Mouse (Mus musculus): Measurements from ENCODE around the gene Mov10. TPM values are rescaled to one million over a fixed set of nuclear protein-coding genes. Genes with fewer than 3 reads are reported as not detected.
"Not testable (repeated sequence)": the region's sequence is repeated elsewhere in the genome, so short reads cannot be mapped to it uniquely, and the experiment has no call there.

Gene Mov10
- polyA plus RNA-seq, 1 experiment: 14.2 TPM

DNA sequence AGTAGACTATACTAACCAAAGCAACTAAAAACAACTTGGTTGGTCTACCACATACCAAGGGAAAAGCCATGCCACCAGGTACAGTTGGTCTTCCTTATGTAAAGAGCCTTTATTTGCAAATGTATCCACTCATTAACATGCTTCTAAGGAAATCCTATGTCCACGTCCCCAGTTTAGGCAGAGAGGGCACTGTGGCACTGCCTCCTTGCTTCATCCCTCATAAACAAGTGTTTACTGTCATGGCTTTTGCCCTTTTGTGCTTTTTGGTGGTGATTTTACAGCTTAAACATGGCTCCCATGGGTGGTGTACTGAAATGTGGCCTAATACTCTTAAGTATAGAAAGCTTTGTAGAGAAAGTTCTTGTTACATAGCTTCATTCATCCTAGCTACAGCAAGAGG, 2.1 kb upstream of the Mov10 start:
- DNase-seq: no peak
- peaks cover 11% of the 10 kb centered on the region; the same call in 1 of the 2 replicates for H3K4me1 ChIP-seq (ENCODE audit: control insufficient read depth, insufficient read depth, low read length)
- H3K4me3 ChIP-seq (ENCODE audit: insufficient read depth, low read depth, low read length): no peak overlapping the region
- no peaks in the 10 kb centered on the region for H3K27me3 ChIP-seq (replicated peaks; ENCODE audit: control insufficient read depth, insufficient read depth, low read length)
- 56% methylated on average over 1 of the region's 1 CpGs for WGBS
- H3K27ac ChIP-seq (ENCODE audit: insufficient read depth, low read depth, low read length): no peak overlapping the region
- H3K36me3 ChIP-seq (ENCODE audit: control insufficient read depth, insufficient read depth, low read length): no peaks in the 10 kb centered on the region
- TF ChIP-seq CTCF (conservative IDR thresholded peaks at IDR 0.05; ENCODE audit: insufficient read depth, insufficient read length, low read depth, low read length): no peak
- TF ChIP-seq POLR2A (IDR thresholded peaks at IDR 0.05; ENCODE audit: low read depth, low read length): no peak

DNA sequence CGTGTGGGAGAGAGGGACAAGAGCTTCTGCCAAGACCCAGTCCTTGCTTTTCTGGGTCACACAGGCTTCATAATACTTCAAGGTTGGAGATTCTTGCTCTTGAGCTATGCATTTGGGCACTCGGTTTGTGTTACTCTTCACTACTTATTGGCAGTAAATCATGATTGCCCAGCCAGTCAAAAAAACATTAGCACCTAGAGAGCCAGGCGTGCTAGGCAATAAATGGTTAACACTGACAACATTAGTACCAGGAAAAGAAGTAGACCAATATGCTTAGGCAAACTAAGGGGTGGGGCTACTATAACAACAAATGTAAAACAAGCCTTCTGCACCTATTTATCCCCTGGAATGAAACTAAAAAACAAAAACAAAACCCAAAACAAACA, 379 bp upstream of the Mov10 start:
- peak; percentile 50 for DNase-seq
- 0% methylated on average over 3 of the region's 3 CpGs for WGBS
- peak overlapping the region; percentile 93 for H3K4me3 ChIP-seq (ENCODE audit: insufficient read depth, low read depth, low read length)
- no peak for TF ChIP-seq CTCF (conservative IDR thresholded peaks at IDR 0.05; ENCODE audit: insufficient read depth, insufficient read length, low read depth, low read length)
- no peak for TF ChIP-seq POLR2A (IDR thresholded peaks at IDR 0.05; ENCODE audit: low read depth, low read length)
- no peaks in the 10 kb centered on the region for H3K36me3 ChIP-seq (ENCODE audit: control insufficient read depth, insufficient read depth, low read length)
- peaks cover 11% of the 10 kb centered on the region; the same call in 1 of the 2 replicates for H3K4me1 ChIP-seq (ENCODE audit: control insufficient read depth, insufficient read depth, low read length)
- no peaks in the 10 kb centered on the region for H3K27me3 ChIP-seq (replicated peaks; ENCODE audit: control insufficient read depth, insufficient read depth, low read length)
- peak overlapping the region; percentile 85; the same call in 1 of the 2 replicates for H3K27ac ChIP-seq (ENCODE audit: insufficient read depth, low read depth, low read length)

DNA sequence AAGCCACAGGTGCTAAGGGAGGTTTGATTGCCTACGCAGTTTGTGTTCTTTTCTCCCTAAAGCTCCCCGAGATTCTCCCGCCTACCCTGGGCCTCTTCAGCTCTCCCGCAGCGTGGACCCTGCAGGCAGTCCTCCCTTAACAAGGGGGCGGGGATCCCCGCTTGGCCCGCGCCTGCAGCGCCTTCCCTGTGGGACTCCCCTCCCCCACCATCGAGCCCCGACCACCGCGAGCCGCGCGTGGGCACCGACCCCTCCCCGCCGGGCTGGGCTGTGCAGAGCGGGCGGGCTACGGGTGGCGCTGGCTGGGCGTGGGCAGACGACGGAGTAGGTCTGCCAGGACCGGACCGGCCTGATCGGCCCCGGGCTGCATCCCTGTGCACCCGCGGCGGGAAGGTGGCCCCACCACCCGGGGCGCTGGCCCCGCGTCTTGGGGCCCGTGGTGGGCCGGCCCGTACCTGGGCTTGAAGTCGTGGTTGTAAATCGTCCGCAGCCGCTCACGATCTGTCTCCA, 827 bp downstream of the Mov10 start:
- H3K4me1 ChIP-seq (ENCODE audit: control insufficient read depth, insufficient read depth, low read length): peaks cover 11% of the 10 kb centered on the region; the same call in 1 of the 2 replicates
- WGBS: under 1% methylated on average over 46 of the region's 46 CpGs
- no peak for TF ChIP-seq POLR2A (IDR thresholded peaks at IDR 0.05; ENCODE audit: low read depth, low read length)
- TF ChIP-seq CTCF (conservative IDR thresholded peaks at IDR 0.05; ENCODE audit: insufficient read depth, insufficient read length, low read depth, low read length): no peak
- H3K27ac ChIP-seq (ENCODE audit: insufficient read depth, low read depth, low read length): peak overlapping the region; percentile 85
- no peaks in the 10 kb centered on the region for H3K27me3 ChIP-seq (replicated peaks; ENCODE audit: control insufficient read depth, insufficient read depth, low read length)
- H3K36me3 ChIP-seq (ENCODE audit: control insufficient read depth, insufficient read depth, low read length): no peaks in the 10 kb centered on the region
- peak; percentile 68 for DNase-seq
- H3K4me3 ChIP-seq (ENCODE audit: insufficient read depth, low read depth, low read length): peak overlapping the region; percentile 93

DNA sequence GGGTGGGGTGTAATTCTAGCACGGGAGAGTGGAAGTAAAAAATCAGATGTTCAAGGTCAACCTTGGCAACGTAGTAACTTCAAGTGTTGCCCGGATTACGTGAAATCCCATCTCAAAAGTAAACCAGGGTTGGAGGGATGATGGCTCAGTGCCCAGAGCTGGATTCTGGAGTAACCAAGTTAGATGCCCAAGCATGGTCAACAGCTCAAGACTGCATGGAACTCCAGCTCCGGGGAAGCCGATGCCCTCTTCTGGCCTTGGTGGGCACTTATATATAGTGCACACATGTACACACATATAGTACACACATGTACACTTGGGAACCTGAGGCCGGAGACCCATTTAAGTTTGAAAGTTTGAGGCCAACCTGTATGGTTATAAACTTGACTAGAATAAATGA, 2.2 kb downstream of the Mov10 start:
- H3K36me3 ChIP-seq (ENCODE audit: control insufficient read depth, insufficient read depth, low read length): no peaks in the 10 kb centered on the region
- 90% methylated on average over 7 of the region's 7 CpGs for WGBS

DNA sequence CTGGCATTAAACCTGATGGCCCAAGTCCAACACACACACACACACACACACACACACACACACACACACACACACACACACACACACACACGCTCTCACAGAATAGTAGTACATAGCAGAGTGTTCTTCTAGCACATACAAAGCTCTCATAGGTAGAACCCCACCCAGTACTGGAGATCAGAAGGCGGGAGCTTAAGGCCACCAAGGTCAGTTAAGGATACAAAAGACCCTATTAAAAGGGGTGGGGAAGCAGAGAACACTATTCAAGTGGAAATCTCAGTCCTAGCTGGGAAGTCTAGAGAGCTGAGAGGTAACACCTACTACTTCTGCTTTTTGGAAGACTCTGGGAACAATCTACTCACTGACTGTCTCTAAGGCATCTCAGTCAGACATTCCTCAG, 3.0 kb downstream of the Mov10 start:
- Histone ChIP-seq H3K27me3 (replicated peaks; ENCODE audit: control insufficient read depth, insufficient read depth, low read length) (no peaks in the 10 kb centered on the region), H3K4me1 (ENCODE audit: control insufficient read depth, insufficient read depth, low read length) (peaks cover 11% of the 10 kb centered on the region; the same call in 1 of the 2 replicates), H3K36me3 (ENCODE audit: control insufficient read depth, insufficient read depth, low read length) (no peaks in the 10 kb centered on the region), H3K4me3 (ENCODE audit: insufficient read depth, low read depth, low read length) (no peak overlapping the region), H3K27ac (ENCODE audit: insufficient read depth, low read depth, low read length) (no peak overlapping the region)
- TF ChIP-seq POLR2A (IDR thresholded peaks at IDR 0.05; ENCODE audit: low read depth, low read length) (no peak), CTCF (conservative IDR thresholded peaks at IDR 0.05; ENCODE audit: insufficient read depth, insufficient read length, low read depth, low read length) (no peak)
- 88% methylated on average over 2 of the region's 2 CpGs for WGBS
- no peak for DNase-seq

More for the DNA sequence above, 2.2 kb downstream of the Mov10 start:
- DNase-seq: no peak
- Histone ChIP-seq H3K4me1 (ENCODE audit: control insufficient read depth, insufficient read depth, low read length) (peaks cover 11% of the 10 kb centered on the region; the same call in 1 of the 2 replicates), H3K27ac (ENCODE audit: insufficient read depth, low read depth, low read length) (no peak overlapping the region), H3K27me3 (replicated peaks; ENCODE audit: control insufficient read depth, insufficient read depth, low read length) (no peaks in the 10 kb centered on the region), H3K4me3 (ENCODE audit: insufficient read depth, low read depth, low read length) (no peak overlapping the region)
- TF ChIP-seq POLR2A (IDR thresholded peaks at IDR 0.05; ENCODE audit: low read depth, low read length) (no peak), CTCF (conservative IDR thresholded peaks at IDR 0.05; ENCODE audit: insufficient read depth, insufficient read length, low read depth, low read length) (no peak)

DNA sequence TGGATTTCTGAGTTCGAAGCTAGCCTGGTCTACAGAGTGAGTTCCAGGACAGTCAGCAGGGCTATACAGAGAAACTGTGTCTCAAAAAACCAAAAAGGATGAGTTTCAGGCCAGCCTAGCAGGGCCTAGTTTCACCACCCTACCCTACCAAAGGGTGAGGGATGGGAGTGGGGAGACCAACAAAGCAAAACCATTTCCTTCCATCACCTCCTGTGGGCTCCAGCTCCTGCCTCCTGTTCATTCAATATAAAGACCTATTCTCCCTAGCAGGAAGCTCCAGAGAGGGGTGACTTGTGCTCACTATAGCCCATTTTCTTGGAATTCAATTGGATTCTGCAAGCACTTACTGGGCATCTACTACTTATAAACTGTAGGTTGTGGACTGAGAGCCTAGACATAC, 3.6 kb downstream of the Mov10 start:
- Histone ChIP-seq H3K36me3 (ENCODE audit: control insufficient read depth, insufficient read depth, low read length) (no peaks in the 10 kb centered on the region), H3K27ac (ENCODE audit: insufficient read depth, low read depth, low read length) (no peak overlapping the region), H3K4me1 (ENCODE audit: control insufficient read depth, insufficient read depth, low read length) (peaks cover 11% of the 10 kb centered on the region; the same call in 1 of the 2 replicates), H3K27me3 (replicated peaks; ENCODE audit: control insufficient read depth, insufficient read depth, low read length) (no peaks in the 10 kb centered on the region), H3K4me3 (ENCODE audit: insufficient read depth, low read depth, low read length) (no peak overlapping the region)
- no peak for TF ChIP-seq CTCF (conservative IDR thresholded peaks at IDR 0.05; ENCODE audit: insufficient read depth, insufficient read length, low read depth, low read length)
- TF ChIP-seq POLR2A (IDR thresholded peaks at IDR 0.05; ENCODE audit: low read depth, low read length): no peak
- 100% methylated on average over 1 of the region's 1 CpGs for WGBS
- no peak for DNase-seq

DNA sequence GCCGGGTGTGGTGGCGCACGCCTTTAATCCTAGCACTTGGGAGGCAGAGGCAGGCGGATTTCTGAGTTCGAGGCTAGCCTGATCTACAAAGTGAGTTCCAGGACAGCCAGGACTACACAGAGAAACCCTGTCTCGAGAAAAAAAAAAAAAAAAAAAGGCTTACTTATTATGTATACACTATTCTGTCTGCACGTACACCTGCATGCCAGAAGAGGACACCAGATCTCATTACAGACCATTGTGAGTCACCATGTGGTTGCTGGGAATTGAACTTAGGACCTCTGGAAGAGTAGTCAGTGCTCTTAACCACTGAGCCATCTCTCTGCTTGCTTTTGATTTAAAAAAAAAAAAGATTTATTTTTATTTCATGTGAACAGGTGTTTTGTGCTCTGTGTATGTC, 5.1 kb downstream of the Mov10 start:
- not testable (repeated sequence) for H3K4me1 ChIP-seq (ENCODE audit: control insufficient read depth, insufficient read depth, low read length); H3K27ac ChIP-seq (ENCODE audit: insufficient read depth, low read depth, low read length); DNase-seq; H3K36me3 ChIP-seq (ENCODE audit: control insufficient read depth, insufficient read depth, low read length); H3K4me3 ChIP-seq (ENCODE audit: insufficient read depth, low read depth, low read length); H3K27me3 ChIP-seq (replicated peaks; ENCODE audit: control insufficient read depth, insufficient read depth, low read length)
- 89% methylated on average over 7 of the region's 7 CpGs for WGBS

Measured in kidney, adult 2 months (tissue).